Mouse (Mus musculus) right cerebral cortex, postnatal 10 days (tissue): Measurements from ENCODE around the gene Gm13871.
"Not testable (repeated sequence)": the region's sequence is repeated elsewhere in the genome, so short reads cannot be mapped to it uniquely, and the experiment has no call there.

Source experiments
- DNase-seq, 2 experiments: peaks; one replicate each; pipeline ENCODE4 v3.0.0; 2021; ENCODE audit warnings: low spot score in 2 of 2

Gene Gm13871

DNA sequence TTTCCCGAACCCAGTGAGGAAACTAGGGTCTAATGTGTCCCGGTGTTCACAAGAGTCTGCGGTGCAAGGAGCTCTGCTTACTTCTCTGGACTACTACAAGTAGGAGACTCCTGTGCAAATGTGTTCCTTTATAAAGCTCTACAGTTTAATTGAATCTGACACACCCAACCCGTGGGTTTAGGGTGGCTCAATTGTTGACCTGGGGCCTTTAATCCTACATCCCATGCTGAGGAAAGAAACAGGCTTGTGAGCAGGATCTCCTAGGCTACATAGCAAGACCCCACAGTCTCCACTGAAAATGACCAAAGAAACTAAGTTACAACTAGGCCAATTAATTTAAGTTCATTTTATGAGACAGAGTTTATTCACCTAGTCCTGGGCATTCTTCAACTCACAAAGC, at the start of gene Gm13871:
Gene Gm13871 (minus strand): TSS at position 101 of the 400 bp plus-strand sequence.
- not testable (repeated sequence) for DNase-seq

GRCm38 (mm10) chr4:73950375-73950896, 44.7 kb upstream of the Gm13871 start, which contains the start of gene 2310002L09Rik:
2310002L09Rik (minus strand) TSS chr4:73950846.
- no peak for DNase-seq

DNA sequence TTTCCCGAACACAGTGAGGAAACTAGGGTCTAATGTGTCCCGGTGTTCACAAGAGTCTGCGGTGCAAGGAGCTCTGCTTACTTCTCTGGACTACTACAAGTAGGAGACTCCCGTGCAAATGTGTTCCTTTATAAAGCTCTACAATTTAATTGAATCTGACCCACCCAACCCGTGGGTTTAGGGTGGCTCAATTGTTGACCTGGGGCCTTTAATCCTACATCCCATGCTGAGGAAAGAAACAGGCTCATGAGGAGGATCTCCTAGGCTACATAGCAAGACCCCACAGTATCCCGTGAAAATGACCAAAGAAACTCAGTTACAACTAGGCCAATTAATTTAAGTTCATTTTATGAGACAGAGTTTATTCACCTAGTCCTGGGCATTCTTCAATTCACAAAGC, 14.9 kb upstream of the Gm13871 start, which contains the start of gene Gm11756:
Gene Gm11756 (minus strand): TSS at position 101 of the 400 bp plus-strand sequence.
- DNase-seq, result not testable (repeated sequence)

DNA sequence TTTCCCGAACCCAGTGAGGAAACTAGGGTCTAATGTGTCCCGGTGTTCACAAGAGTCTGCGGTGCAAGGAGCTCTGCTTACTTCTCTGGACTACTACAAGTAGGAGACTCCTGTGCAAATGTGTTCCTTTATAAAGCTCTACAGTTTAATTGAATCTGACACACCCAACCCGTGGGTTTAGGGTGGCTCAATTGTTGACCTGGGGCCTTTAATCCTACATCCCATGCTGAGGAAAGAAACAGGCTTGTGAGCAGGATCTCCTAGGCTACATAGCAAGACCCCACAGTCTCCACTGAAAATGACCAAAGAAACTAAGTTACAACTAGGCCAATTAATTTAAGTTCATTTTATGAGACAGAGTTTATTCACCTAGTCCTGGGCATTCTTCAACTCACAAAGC, 14.7 kb downstream of the Gm13871 start, which contains the start of gene Gm11757:
Gene Gm11757 (minus strand): TSS at position 101 of the 400 bp plus-strand sequence.
- DNase-seq, result not testable (repeated sequence)

GRCm38 (mm10) chr4:73876166-73876565, 29.6 kb downstream of the Gm13871 start, which contains the start of gene Gm11758:
Gm11758 (minus strand) TSS chr4:73876266.
- not testable (repeated sequence) for DNase-seq
